Mouse (Mus musculus) B cell, adult 2 months (primary cell): ENCODE data around the gene Lpp.

ENCODE experiments used
- DNase-seq, 2 experiments: peaks; one replicate each; pipeline ENCODE4 v3.0.0; 2022

The Lpp gene

GRCm38 (mm10) chr16:24504838-24505605 is 111.7 kb downstream of the Lpp start:
- DNase-seq = no peak

- DNase-seq = no peak
Measured at GRCm38 (mm10) chr16:24506237-24506636, 112.9 kb downstream of the Lpp start.

GRCm38 (mm10) chr16:24506740-24507139 is 113.4 kb downstream of the Lpp start:
- DNase-seq = peak in 1 of 2 experiments; percentile 12

- DNase-seq = no peak
Measured at GRCm38 (mm10) chr16:24507927-24508540, 114.7 kb downstream of the Lpp start.

- DNase-seq = no peak
Measured at GRCm38 (mm10) chr16:24509100-24509812, 115.9 kb downstream of the Lpp start.

- no peak for DNase-seq
Measured at GRCm38 (mm10) chr16:24509813-24510166, 116.5 kb downstream of the Lpp start.

GRCm38 (mm10) chr16:24513228-24513627 is 119.9 kb downstream of the Lpp start:
- DNase-seq = no peak

GRCm38 (mm10) chr16:24514802-24515727 is 121.8 kb downstream of the Lpp start:
- DNase-seq = no peak

GRCm38 (mm10) chr16:24516993-24517392 is 123.7 kb downstream of the Lpp start:
- DNase-seq = no peak

- no peak for DNase-seq
Measured at GRCm38 (mm10) chr16:24517501-24518042, 124.3 kb downstream of the Lpp start.

- DNase-seq = peak; percentile 22 to 42
Measured at GRCm38 (mm10) chr16:24518785-24519184, 125.5 kb downstream of the Lpp start.

GRCm38 (mm10) chr16:24527219-24527618 is 133.9 kb downstream of the Lpp start:
- DNase-seq = no peak

- DNase-seq = no peak
Measured at GRCm38 (mm10) chr16:24531681-24532080, 138.4 kb downstream of the Lpp start.

- no peak for DNase-seq
Measured at GRCm38 (mm10) chr16:24535221-24535620, 141.9 kb downstream of the Lpp start.

- no peak for DNase-seq
Measured at GRCm38 (mm10) chr16:24536261-24536660, 143.0 kb downstream of the Lpp start.

GRCm38 (mm10) chr16:24539003-24539402 is 145.7 kb downstream of the Lpp start:
- no peak for DNase-seq

GRCm38 (mm10) chr16:24542864-24543263 is 149.6 kb downstream of the Lpp start:
- no peak for DNase-seq

- no peak for DNase-seq
Measured at GRCm38 (mm10) chr16:24545366-24545765, 152.1 kb downstream of the Lpp start.

- DNase-seq = no peak
Measured at GRCm38 (mm10) chr16:24558458-24558857, 165.2 kb downstream of the Lpp start.

- no peak for DNase-seq
Measured at GRCm38 (mm10) chr16:24559811-24560210, 166.5 kb downstream of the Lpp start.

- no peak for DNase-seq
Measured at GRCm38 (mm10) chr16:24560998-24561397, 167.7 kb downstream of the Lpp start.

- no peak for DNase-seq
Measured at GRCm38 (mm10) chr16:24561602-24562001, 168.3 kb downstream of the Lpp start.

GRCm38 (mm10) chr16:24565311-24565710 is 172.0 kb downstream of the Lpp start:
- no peak for DNase-seq
